Mouse (Mus musculus): ENCODE results near the gene Tbx1. TPM values are rescaled to one million over a fixed set of nuclear protein-coding genes. Genes with fewer than 3 reads are reported as not detected.

Tbx1 gene
- polyA plus RNA-seq (2017; shearing (Covaris generic)): not detected

GRCm38 (mm10) chr16:18589804-18590790 lies at the start of gene Tbx1:
Gene Tbx1 (minus strand): TSS chr16:18590671.

GRCm38 (mm10) chr16:18629390-18630231 lies 39.1 kb upstream of the Tbx1 start, which contains the start of gene Sept5:
Gene Sept5 (minus strand): TSS chr16:18629954.

GRCm38 (mm10) chr16:18626376-18626878 lies 36.0 kb upstream of the Tbx1 start, which contains the start of gene Gm49601:
Gene Gm49601 (minus strand): TSS chr16:18626427.

GRCm38 (mm10) chr16:18622019-18622418 lies 31.5 kb upstream of the Tbx1 start, which contains the start of gene Gp1bb:
Gene Gp1bb (minus strand): TSS chr16:18622403.

Other genes with a start within 250 kb of the Tbx1 start
- 39.0 TPM for gene Tango2, start 242.6 kb downstream of the Tbx1 start, polyA plus RNA-seq (2017; shearing (Covaris generic))
- 2.7 TPM for gene Arvcf, start 242.5 kb downstream of the Tbx1 start, polyA plus RNA-seq (2017; shearing (Covaris generic))
- gene Txnrd2, start 164.3 kb downstream of the Tbx1 start, polyA plus RNA-seq (2017; shearing (Covaris generic)): 17.1 TPM
- 12.1 TPM for gene Comt, start 163.8 kb downstream of the Tbx1 start, polyA plus RNA-seq (2017; shearing (Covaris generic))
- 11.9 TPM for gene Gnb1l, start 92.0 kb downstream of the Tbx1 start, polyA plus RNA-seq (2017; shearing (Covaris generic))
- 1.1 TPM for gene Rtl10, start 91.8 kb downstream of the Tbx1 start, polyA plus RNA-seq (2017; shearing (Covaris generic))
- gene Gp1bb, start 31.7 kb upstream of the Tbx1 start, polyA plus RNA-seq (2017; shearing (Covaris generic)): not detected
- gene Gm49601, start 35.8 kb upstream of the Tbx1 start, polyA plus RNA-seq (2017; shearing (Covaris generic)): not detected
- not detected for gene Sept5, start 39.3 kb upstream of the Tbx1 start, polyA plus RNA-seq (2017; shearing (Covaris generic))
- gene Cldn5, start 186.2 kb upstream of the Tbx1 start, polyA plus RNA-seq (2017; shearing (Covaris generic)): not detected
- gene Ufd1, start 221.1 kb upstream of the Tbx1 start, polyA plus RNA-seq (2017; shearing (Covaris generic)): 143 TPM
- gene Cdc45, start 221.3 kb upstream of the Tbx1 start, polyA plus RNA-seq (2017; shearing (Covaris generic)): 3.4 TPM
- gene 2510002D24Rik, start 245.9 kb upstream of the Tbx1 start, polyA plus RNA-seq (2017; shearing (Covaris generic)): 100.0 TPM
- gene Gm28539, start 245.9 kb upstream of the Tbx1 start, polyA plus RNA-seq (2017; shearing (Covaris generic)): not detected